Mouse (Mus musculus) liver, adult 2 months (tissue): Measurements from ENCODE around the gene Opn1mw.

Experiments used
- CTCF ChIP-seq: fragments of 200-500 bp; IDR thresholded peaks from 2 replicates; pipeline ENCODE4 v1.5.1; 2011; ENCODE audit warnings: low read depth, low read length, control low read depth
- POLR2A ChIP-seq: fragments of 200-500 bp; IDR thresholded peaks from 2 replicates; pipeline ENCODE4 v1.6.1; 2011; ENCODE audit warnings: low read length, control low read depth; ENCODE audit not compliant: insufficient read depth; ENCODE audit errors: extremely low read depth

- no peak for TF ChIP-seq CTCF
- TF ChIP-seq POLR2A: no peak
Measured at GRCm38 (mm10) chrX:74103457-74104188, 23.6 kb upstream of the Opn1mw start.
